Mouse (Mus musculus) MEL (cell line): ENCODE data around the gene Lrrn3. TPM values are rescaled to one million over a fixed set of nuclear protein-coding genes. Genes with fewer than 3 reads are reported as not detected.

Experiments
- DNase-seq: peaks from one replicate; pipeline ENCODE4 v3.0.0; 2011; ENCODE audit warnings: low read depth, low spot score
- H3K27ac ChIP-seq: 2 replicates; pipeline ENCODE4 v1.5.1; 2012; ENCODE audit warnings: low read depth, mild to moderate bottlenecking, control low read depth, low read length, moderate library complexity; ENCODE audit not compliant: control insufficient read depth
- H3K27me3 ChIP-seq, 2 experiments: fragments of 150-350 bp in 1 of 2; sonication (generic) in 1 of 2; 2 replicates each; pipeline ENCODE4 v1.6.1; 2012; ENCODE audit warnings: low read length in 2 of 2, mild to moderate bottlenecking in 2 of 2, improper control_type of control experiment in 1 of 2, moderate library complexity in 1 of 2; ENCODE audit not compliant: insufficient read depth in 2 of 2, control insufficient read depth in 1 of 2
- H3K36me3 ChIP-seq, 2 experiments: 2 replicates each; pipeline ENCODE4 v1.6.1; 2012 to 2014; ENCODE audit warnings: low read length in 2 of 2, improper control_type of control experiment in 1 of 2, inconsistent platforms in 1 of 2, mild to moderate bottlenecking in 1 of 2; ENCODE audit not compliant: insufficient read depth in 2 of 2, control insufficient read depth in 1 of 2
- H3K4me1 ChIP-seq, 2 experiments: fragments of 150-350 bp in 1 of 2; sonication (generic) in 1 of 2; 2 replicates each; pipeline ENCODE4 v1.6.1; 2012; ENCODE audit warnings: low read length in 2 of 2, improper control_type of control experiment in 1 of 2, mild to moderate bottlenecking in 1 of 2; ENCODE audit not compliant: insufficient read depth in 2 of 2, control insufficient read depth in 1 of 2
- H3K4me3 ChIP-seq, 2 experiments: fragments of 150-350 bp in 1 of 2; sonication (generic) in 1 of 2; 2 replicates each; pipeline ENCODE4 v1.5.1; 2012; ENCODE audit warnings: low read depth in 2 of 2, low read length in 2 of 2, mild to moderate bottlenecking in 2 of 2, moderate library complexity in 2 of 2, control low read depth in 1 of 2, improper control_type of control experiment in 1 of 2; ENCODE audit not compliant: control insufficient read depth in 1 of 2, insufficient read depth in 1 of 2
- H3K79me2 ChIP-seq: 2 replicates; pipeline ENCODE4 v1.6.1; 2012; ENCODE audit warnings: mild to moderate bottlenecking, low read length, moderate library complexity; ENCODE audit not compliant: control insufficient read depth, poor library complexity, insufficient read depth
- H3K9ac ChIP-seq: 2 replicates; pipeline ENCODE4 v1.6.1; 2012; ENCODE audit warnings: low read depth, mild to moderate bottlenecking, control low read depth, low read length, moderate library complexity; ENCODE audit not compliant: control insufficient read depth, poor library complexity, severe bottlenecking
- H3K9me3 ChIP-seq: fragments of 150-350 bp; sonication (generic); replicated peaks from 2 replicates; pipeline ENCODE4 v1.6.1; 2012; ENCODE audit warnings: mild to moderate bottlenecking, low read length, improper control_type of control experiment, moderate library complexity; ENCODE audit not compliant: insufficient read depth
- BHLHE40 ChIP-seq: IDR thresholded peaks from 2 replicates; pipeline ENCODE4 v1.6.1; 2012; ENCODE audit warnings: low read depth, mild to moderate bottlenecking, inconsistent platforms, low read length, improper control_type of control experiment, borderline replicate concordance
- CHD2 ChIP-seq: IDR thresholded peaks from 2 replicates; pipeline ENCODE4 v1.6.1; 2011; ENCODE audit warnings: low read length, improper control_type of control experiment
- ETS1 ChIP-seq: IDR thresholded peaks from 2 replicates; pipeline ENCODE4 v1.6.1; 2012; ENCODE audit warnings: low read depth, mild to moderate bottlenecking, inconsistent platforms, low read length, improper control_type of control experiment, moderate library complexity
- GABPA ChIP-seq: IDR thresholded peaks from 2 replicates; pipeline ENCODE4 v1.6.1; 2012; ENCODE audit warnings: low read depth, mild to moderate bottlenecking, inconsistent platforms, low read length, improper control_type of control experiment, moderate library complexity
- HCFC1 ChIP-seq: IDR thresholded peaks from 2 replicates; pipeline ENCODE4 v1.6.1; 2012; ENCODE audit warnings: low read depth, mild to moderate bottlenecking, inconsistent platforms, low read length, improper control_type of control experiment, moderate library complexity
- KAT2A ChIP-seq: conservative IDR thresholded peaks from 2 replicates; pipeline ENCODE4 v1.6.1; 2012; ENCODE audit warnings: low read depth, low read length, improper control_type of control experiment, inconsistent platforms
- MYC ChIP-seq: IDR thresholded peaks from 2 replicates; pipeline ENCODE4 v1.6.1; 2011; ENCODE audit warnings: low read depth, mild to moderate bottlenecking, low read length, improper control_type of control experiment, moderate library complexity
- NELFE ChIP-seq: IDR thresholded peaks from 2 replicates; pipeline ENCODE4 v1.6.1; 2011; ENCODE audit warnings: low read depth, low read length, improper control_type of control experiment
- NRF1 ChIP-seq: IDR thresholded peaks from 2 replicates; pipeline ENCODE4 v1.6.1; 2014; ENCODE audit warnings: low read depth, mild to moderate bottlenecking, inconsistent platforms, low read length, improper control_type of control experiment, moderate library complexity; ENCODE audit not compliant: poor library complexity, insufficient read depth, severe bottlenecking
- POLR2A ChIP-seq, 2 experiments: IDR thresholded peaks; 2 replicates each; pipeline ENCODE4 v1.6.1; 2011 to 2012; ENCODE audit warnings: low read length in 2 of 2, mild to moderate bottlenecking in 2 of 2, control low read depth in 1 of 2, improper control_type of control experiment in 1 of 2, low read depth in 1 of 2, moderate library complexity in 1 of 2; ENCODE audit not compliant: control insufficient read depth in 1 of 2, insufficient read depth in 1 of 2, poor library complexity in 1 of 2
- POLR2AphosphoS5 ChIP-seq: IDR thresholded peaks from 2 replicates; pipeline ENCODE4 v1.6.1; 2012; ENCODE audit warnings: low read depth, borderline replicate concordance, mild to moderate bottlenecking, inconsistent platforms, low read length, moderate library complexity, mixed read lengths
- RCOR1 ChIP-seq: IDR thresholded peaks from 2 replicates; pipeline ENCODE4 v1.6.1; 2012; ENCODE audit warnings: low read depth, mild to moderate bottlenecking, inconsistent platforms, low read length, improper control_type of control experiment
- SIN3A ChIP-seq: IDR thresholded peaks from 2 replicates; pipeline ENCODE4 v1.6.1; 2012; ENCODE audit warnings: low read length, improper control_type of control experiment, inconsistent platforms
- SMC3 ChIP-seq: IDR thresholded peaks from 2 replicates; pipeline ENCODE4 v1.6.1; 2011; ENCODE audit warnings: low read depth, low read length, improper control_type of control experiment
- TAL1 ChIP-seq: IDR thresholded peaks from 2 replicates; pipeline ENCODE4 v1.6.1; 2012; ENCODE audit warnings: mild to moderate bottlenecking, inconsistent platforms, low read length, moderate library complexity, mixed read lengths
- USF1 ChIP-seq: IDR thresholded peaks from 2 replicates; pipeline ENCODE4 v1.6.1; 2014; ENCODE audit warnings: low read depth, mild to moderate bottlenecking, inconsistent platforms, low read length, improper control_type of control experiment, moderate library complexity
- USF2 ChIP-seq, 2 experiments: IDR thresholded peaks; 2 replicates each; pipeline ENCODE4 v1.6.1; 2011 to 2012; ENCODE audit warnings: improper control_type of control experiment in 2 of 2, low read length in 2 of 2, borderline replicate concordance in 1 of 2, inconsistent platforms in 1 of 2, low read depth in 1 of 2, mild to moderate bottlenecking in 1 of 2; ENCODE audit not compliant: insufficient read depth in 1 of 2
- ZC3H11A ChIP-seq: IDR thresholded peaks from 2 replicates; pipeline ENCODE4 v1.6.1; 2012; ENCODE audit warnings: low read depth, mild to moderate bottlenecking, inconsistent platforms, low read length, improper control_type of control experiment
- ZKSCAN1 ChIP-seq: IDR thresholded peaks from 2 replicates; pipeline ENCODE4 v1.6.1; 2012; ENCODE audit warnings: low read depth, mild to moderate bottlenecking, inconsistent platforms, low read length, improper control_type of control experiment, moderate library complexity
- ZNF384 ChIP-seq: IDR thresholded peaks from 2 replicates; pipeline ENCODE4 v1.6.1; 2012; ENCODE audit warnings: low read depth, mild to moderate bottlenecking, inconsistent platforms, low read length, improper control_type of control experiment
- polyA plus RNA-seq, 2 experiments: library from polyadenylated mRNA; stranded (reverse) in 1 of 2; unstranded in 1 of 2; fragments of >175 nt in 1 of 2; fragments of >200 nt in 1 of 2; gene quantifications; 2 replicates each; pipeline versions ENCODE4 v1.2.1 to v1.2.4; 2012; ENCODE audit warnings: low replicate concordance in 2 of 2, low read depth in 1 of 2; ENCODE audit not compliant: insufficient read length in 2 of 2, insufficient read depth in 1 of 2, missing spikeins in 1 of 2
- total RNA-seq: library from RNA; depleted of rRNA; stranded (reverse); fragments of 300-350 nt; gene quantifications from 2 replicates; pipeline ENCODE4 v1.2.3, GENCODE M21; 2012

The Lrrn3 gene
- total and polyA plus RNA-seq, 3 experiments = not detected

DNA sequence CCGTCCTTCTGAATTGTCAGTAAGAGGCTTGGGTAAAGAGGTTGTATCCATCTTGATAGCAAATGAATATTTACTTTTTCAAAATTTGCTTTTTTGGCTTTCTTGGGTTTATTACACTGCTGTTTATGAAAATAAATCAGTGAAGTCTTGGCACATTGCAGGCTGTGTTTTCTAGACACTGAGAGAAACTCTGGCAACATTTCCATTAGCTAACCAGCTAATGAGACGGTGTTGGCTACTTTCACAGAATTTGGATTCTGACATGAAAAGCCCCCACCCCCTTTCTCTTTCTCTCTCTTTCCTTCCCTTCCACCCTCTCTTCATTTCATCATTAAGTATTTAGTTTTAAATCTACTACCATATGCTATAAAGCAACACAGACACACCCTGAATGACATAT lies 34.1 kb upstream of the Lrrn3 start:
- no peak overlapping the region for H3K27ac ChIP-seq
- no peaks in the 10 kb centered on the region for H3K79me2 ChIP-seq
- no peaks in the 10 kb centered on the region for H3K9me3 ChIP-seq
- H3K4me3 ChIP-seq = no peak overlapping the region
- no peak overlapping the region for H3K9ac ChIP-seq
- H3K27me3 ChIP-seq = no peaks in the 10 kb centered on the region
- no peaks in the 10 kb centered on the region for H3K36me3 ChIP-seq
- no peaks in the 10 kb centered on the region for H3K4me1 ChIP-seq
- no peak for TF ChIP-seq CHD2
- TF ChIP-seq, all 39 proteins: peak for 0
- DNase-seq = no peak

GRCm38 (mm10) chr12:41518897-41519296 lies 32.7 kb upstream of the Lrrn3 start:
- no peaks in the 10 kb centered on the region for H3K4me1 ChIP-seq
- H3K9me3 ChIP-seq = no peaks in the 10 kb centered on the region
- no peak for TF ChIP-seq SIN3A
- no peak for TF ChIP-seq POLR2AphosphoS5
- no peak for TF ChIP-seq USF1
- no peak for TF ChIP-seq USF2 (IDR thresholded peaks at IDR 0.05; ENCODE audit: borderline replicate concordance in 1 of 2, insufficient read depth in 1 of 2, low read depth in 1 of 2, low read length in 2 of 2)
- no peak for TF ChIP-seq TAL1
- no peak for TF ChIP-seq RCOR1
- no peak for TF ChIP-seq MYC
- no peak for TF ChIP-seq ZC3H11A
- no peak for TF ChIP-seq ZNF384
- TF ChIP-seq POLR2A (IDR thresholded peaks at IDR 0.05; ENCODE audit: control insufficient read depth in 1 of 2, insufficient read depth in 1 of 2, low read depth in 1 of 2, low read length in 2 of 2, poor library complexity in 1 of 2) = no peak
- no peak for TF ChIP-seq BHLHE40
- TF ChIP-seq KAT2A = no peak
- no peak for TF ChIP-seq NELFE
- TF ChIP-seq ZKSCAN1 = no peak
- no peak for TF ChIP-seq GABPA
- no peak for TF ChIP-seq NRF1
- no peak for TF ChIP-seq HCFC1
- no peak for TF ChIP-seq ETS1
- TF ChIP-seq SMC3 = no peak
- no peak overlapping the region for H3K4me3 ChIP-seq
- no peak overlapping the region for H3K9ac ChIP-seq
- no peaks in the 10 kb centered on the region for H3K79me2 ChIP-seq
- H3K27me3 ChIP-seq = no peaks in the 10 kb centered on the region
- no peaks in the 10 kb centered on the region for H3K36me3 ChIP-seq
- DNase-seq = no peak
- no peak overlapping the region for H3K27ac ChIP-seq
